Mouse (Mus musculus) brain, embryonic 14.5 days (tissue): ENCODE measurements around the gene Tlx1.

Experiments
- CTCF ChIP-seq: fragments of 200-500 bp; IDR thresholded peaks from 2 replicates; pipeline ENCODE4 v1.5.1; 2012; ENCODE audit warnings: inconsistent platforms, mild to moderate bottlenecking, moderate library complexity, borderline replicate concordance; ENCODE audit not compliant: insufficient read depth, insufficient read length; ENCODE audit errors: extremely low read depth
- POLR2A ChIP-seq: fragments of 200-500 bp; IDR thresholded peaks from 2 replicates; pipeline ENCODE4 v1.6.1; 2012; ENCODE audit warnings: mild to moderate bottlenecking, inconsistent platforms, borderline replicate concordance; ENCODE audit not compliant: poor library complexity, insufficient read depth, insufficient read length, severe bottlenecking; ENCODE audit errors: extremely low read depth

- TF ChIP-seq CTCF (no peak), POLR2A (no peak)
These were observed 10.0 kb downstream of the Tlx1 start for GRCm38 (mm10) chr19:45160523-45160922.
